Comparison of ENCODE assay signal across 21 mouse cellular contexts in genomic region chr3:100443798-100444500, GRCm38 (mm10).
"Had no signal": no experiment of that assay in that cellular context is flagged by ENCODE, and none has a peak within 500 bp of the region (broad histone marks: within the 10 kb centered on the region; RNA-seq: fewer than 3 reads in every experiment).

No protein-coding gene starts in this region.

- H3K9ac ChIP-seq: limb, embryonic 13.5 days; lung, embryonic 15.5 days; midbrain, embryonic 13.5 days; neural tube, embryonic 13.5 days; stomach, embryonic 15.5 days had no signal

- ATAC-seq: midbrain, embryonic 13.5 days; midbrain, embryonic 16.5 days had no signal

- H3K4me2 ChIP-seq: limb, embryonic 13.5 days; lung, embryonic 15.5 days; midbrain, embryonic 13.5 days; neural tube, embryonic 13.5 days; stomach, embryonic 15.5 days had no signal

- H3K36me3 ChIP-seq: limb, embryonic 10.5 days; limb, embryonic 13.5 days; lung, embryonic 15.5 days; midbrain, embryonic 10.5 days; midbrain, embryonic 13.5 days; neural tube, embryonic 13.5 days; stomach, embryonic 15.5 days had no signal

- H3K4me3 ChIP-seq: layer of hippocampus, adult 2 months; limb, embryonic 10.5 days; limb, embryonic 13.5 days; lung, embryonic 15.5 days; megakaryocyte, embryonic 14.5 days; midbrain, embryonic 10.5 days; midbrain, embryonic 13.5 days; myocyte; neural tube, embryonic 13.5 days; stomach, embryonic 15.5 days had no signal

- H3K9me3 ChIP-seq: limb, embryonic 10.5 days; limb, embryonic 13.5 days; lung, embryonic 15.5 days; megakaryocyte, embryonic 14.5 days; midbrain, embryonic 10.5 days; midbrain, embryonic 13.5 days; neural tube, embryonic 13.5 days; stomach, embryonic 15.5 days had no signal

- H3K27me3 ChIP-seq: limb, embryonic 13.5 days; lung, embryonic 15.5 days; midbrain, embryonic 13.5 days; neural tube, embryonic 13.5 days; stomach, embryonic 15.5 days had no signal

- DNase-seq: kidney, adult 18-20 months; kidney, adult 9 months; kidney, postnatal 14 days; kidney, postnatal 4 days; layer of hippocampus, adult 9-11 months; lung, adult 18-20 months; lung, postnatal 10 days; lung, postnatal 36 days; retina, postnatal 1 day; thymus, postnatal 4 days had no signal

- H3K4me1 ChIP-seq: midbrain, embryonic 10.5 days; midbrain, embryonic 13.5 days had no signal

- H3K27ac ChIP-seq: layer of hippocampus, adult 2 months; limb, embryonic 10.5 days; limb, embryonic 13.5 days; lung, embryonic 15.5 days; midbrain, embryonic 10.5 days; midbrain, embryonic 13.5 days; neural tube, embryonic 13.5 days; stomach, embryonic 15.5 days had no signal
